Mouse (Mus musculus) ES-E14 (cell line): ENCODE data around the gene Ric8b.

Experiments
- CHD2 ChIP-seq: IDR thresholded peaks from 2 replicates; pipeline ENCODE4 v1.6.1; 2014; ENCODE audit warnings: mild to moderate bottlenecking, low read depth, low read length, inconsistent platforms
- ZNF384 ChIP-seq: IDR thresholded peaks from 2 replicates; pipeline ENCODE4 v1.6.1; 2012; ENCODE audit warnings: low read depth, low read length, inconsistent platforms

GRCm38 (mm10) chr10:84940356-84940755 lies 22.9 kb downstream of the Ric8b start:
- TF ChIP-seq CHD2 (no peak), ZNF384 (no peak)
